Mouse (Mus musculus): ENCODE results near the gene Ubap2. TPM values are rescaled to one million over a fixed set of nuclear protein-coding genes. Genes with fewer than 3 reads are reported as not detected.

Gene Ubap2
- total and polyA plus RNA-seq, 3 experiments, result 44.5 to 57.4 (median 50.3) TPM

GRCm38 (mm10) chr4:41275927-41276326 lies 983 bp upstream of the Ubap2 start:
- intact Hi-C loops (cut with DNase I), result loop anchor here (2.0 to 5.0 kb wide), 4 partner anchors 39 to 304 kb away; partner anchors contain the start of genes Dcaf12 and Nfx1
- no peak overlapping the region for H3K9ac ChIP-seq (ENCODE audit: low read depth, low read length)

GRCm38 (mm10) chr4:41274377-41274979 lies 466 bp downstream of the Ubap2 start:
- Histone ChIP-seq H3K9ac (ENCODE audit: low read depth, low read length) (peak overlapping the region; percentile 88), H3K27ac (peak overlapping the region; percentile 94), H3K4me3 (peak overlapping the region; percentile 69), H3K4me1 (ENCODE audit: control insufficient read depth, insufficient read depth, low read length) (peaks cover 4% of the 10 kb centered on the region), H3K27me3 (ENCODE audit: control insufficient read depth, insufficient read depth, low read length) (no peaks in the 10 kb centered on the region), H3K36me3 (ENCODE audit: control insufficient read depth, insufficient read depth, low read length) (no peaks in the 10 kb centered on the region), H3K79me2 (replicated peaks; ENCODE audit: control insufficient read depth, insufficient read depth, low read length) (peaks cover 3% of the 10 kb centered on the region; the same call in 1 of the 2 replicates)
- DNase-seq, result no peak
- intact Hi-C loops (cut with DNase I), result loop anchor here (2.0 kb wide), 1 partner anchor 40 kb away; the partner anchor contains the start of gene Dcaf12
- no peak for TF ChIP-seq CTCF (IDR thresholded peaks at IDR 0.05)
- TF ChIP-seq EP300 (IDR thresholded peaks at IDR 0.05; ENCODE audit: insufficient read depth, low read depth, low read length), result no peak
- no peak for TF ChIP-seq POLR2A (IDR thresholded peaks at IDR 0.05; ENCODE audit: insufficient read depth, low read depth, low read length)
- 2% methylated on average over 17 of the region's 18 CpGs for WGBS

More at GRCm38 (mm10) chr4:41275927-41276326, 983 bp upstream of the Ubap2 start:
- Histone ChIP-seq H3K79me2 (replicated peaks; ENCODE audit: control insufficient read depth, insufficient read depth, low read length) (peaks cover under 1% of the 10 kb centered on the region; the same call in 1 of the 2 replicates), H3K36me3 (ENCODE audit: control insufficient read depth, insufficient read depth, low read length) (no peaks in the 10 kb centered on the region), H3K27me3 (ENCODE audit: control insufficient read depth, insufficient read depth, low read length) (no peaks in the 10 kb centered on the region), H3K27ac (peak overlapping the region; percentile 94; the same call in 1 of the 2 replicates), H3K4me1 (ENCODE audit: control insufficient read depth, insufficient read depth, low read length) (peaks cover 4% of the 10 kb centered on the region), H3K4me3 (peak overlapping the region; percentile 69)
- WGBS, result 73% methylated on average over 5 of the region's 5 CpGs
- TF ChIP-seq POLR2A (IDR thresholded peaks at IDR 0.05; ENCODE audit: insufficient read depth, low read depth, low read length) (no peak), CTCF (IDR thresholded peaks at IDR 0.05) (no peak), EP300 (IDR thresholded peaks at IDR 0.05; ENCODE audit: insufficient read depth, low read depth, low read length) (no peak)
- DNase-seq, result no peak

GRCm38 (mm10) chr4:41268133-41268532 lies 6.8 kb downstream of the Ubap2 start:
- H3K4me1 ChIP-seq (ENCODE audit: control insufficient read depth, insufficient read depth, low read length), result peaks cover 4% of the 10 kb centered on the region
- no peaks in the 10 kb centered on the region for H3K27me3 ChIP-seq (ENCODE audit: control insufficient read depth, insufficient read depth, low read length)
- peaks cover 7% of the 10 kb centered on the region; the same call in 1 of the 2 replicates for H3K79me2 ChIP-seq (replicated peaks; ENCODE audit: control insufficient read depth, insufficient read depth, low read length)
- intact Hi-C loops (cut with DNase I), result no loop called here
- no peak for DNase-seq
- H3K36me3 ChIP-seq (ENCODE audit: control insufficient read depth, insufficient read depth, low read length), result peaks cover 3% of the 10 kb centered on the region; the same call in 1 of the 2 replicates
- no peak overlapping the region for H3K4me3 ChIP-seq
- H3K27ac ChIP-seq, result no peak overlapping the region
- no peak for TF ChIP-seq CTCF (IDR thresholded peaks at IDR 0.05)
- TF ChIP-seq POLR2A (IDR thresholded peaks at IDR 0.05; ENCODE audit: insufficient read depth, low read depth, low read length), result no peak
- TF ChIP-seq EP300 (IDR thresholded peaks at IDR 0.05; ENCODE audit: insufficient read depth, low read depth, low read length), result no peak
- H3K9ac ChIP-seq (ENCODE audit: low read depth, low read length), result no peak overlapping the region

GRCm38 (mm10) chr4:41266350-41266749 lies 8.6 kb downstream of the Ubap2 start:
- no peak for DNase-seq
- peaks cover 3% of the 10 kb centered on the region for H3K4me1 ChIP-seq (ENCODE audit: control insufficient read depth, insufficient read depth, low read length)
- no peak overlapping the region for H3K9ac ChIP-seq (ENCODE audit: low read depth, low read length)
- no peak overlapping the region for H3K27ac ChIP-seq
- peaks cover 7% of the 10 kb centered on the region; the same call in 1 of the 2 replicates for H3K79me2 ChIP-seq (replicated peaks; ENCODE audit: control insufficient read depth, insufficient read depth, low read length)
- 66% methylated on average over 4 of the region's 4 CpGs for WGBS
- TF ChIP-seq POLR2A (IDR thresholded peaks at IDR 0.05; ENCODE audit: insufficient read depth, low read depth, low read length), result no peak
- intact Hi-C loops (cut with DNase I), result no loop called here
- no peak overlapping the region for H3K4me3 ChIP-seq
- peaks cover 3% of the 10 kb centered on the region; the same call in 1 of the 2 replicates for H3K36me3 ChIP-seq (ENCODE audit: control insufficient read depth, insufficient read depth, low read length)
- H3K27me3 ChIP-seq (ENCODE audit: control insufficient read depth, insufficient read depth, low read length), result no peaks in the 10 kb centered on the region

- no peak for DNase-seq
- Histone ChIP-seq H3K9ac (ENCODE audit: low read depth, low read length) (no peak overlapping the region), H3K27me3 (ENCODE audit: control insufficient read depth, insufficient read depth, low read length) (no peaks in the 10 kb centered on the region), H3K4me1 (ENCODE audit: control insufficient read depth, insufficient read depth, low read length) (peaks cover 3% of the 10 kb centered on the region), H3K79me2 (replicated peaks; ENCODE audit: control insufficient read depth, insufficient read depth, low read length) (0 out of 2 replicates have a peak, but pooled peaks cover 4% of the 10 kb centered on the region), H3K4me3 (no peak overlapping the region), H3K27ac (no peak overlapping the region; the same call in 1 of the 2 replicates), H3K36me3 (ENCODE audit: control insufficient read depth, insufficient read depth, low read length) (peaks cover 8% of the 10 kb centered on the region)
- intact Hi-C loops (cut with DNase I), result no loop called here
- TF ChIP-seq POLR2A (IDR thresholded peaks at IDR 0.05; ENCODE audit: insufficient read depth, low read depth, low read length) (no peak), EP300 (IDR thresholded peaks at IDR 0.05; ENCODE audit: insufficient read depth, low read depth, low read length) (no peak), CTCF (IDR thresholded peaks at IDR 0.05) (no peak)
Observed at GRCm38 (mm10) chr4:41260691-41261090, 14.3 kb downstream of the Ubap2 start.

GRCm38 (mm10) chr4:41259019-41259418 lies 15.9 kb downstream of the Ubap2 start:
- TF ChIP-seq POLR2A (IDR thresholded peaks at IDR 0.05; ENCODE audit: insufficient read depth, low read depth, low read length) (no peak), CTCF (IDR thresholded peaks at IDR 0.05) (no peak), EP300 (IDR thresholded peaks at IDR 0.05; ENCODE audit: insufficient read depth, low read depth, low read length) (no peak)
- Histone ChIP-seq H3K36me3 (ENCODE audit: control insufficient read depth, insufficient read depth, low read length) (peaks cover 7% of the 10 kb centered on the region), H3K27me3 (ENCODE audit: control insufficient read depth, insufficient read depth, low read length) (no peaks in the 10 kb centered on the region), H3K27ac (no peak overlapping the region), H3K4me3 (no peak overlapping the region), H3K79me2 (replicated peaks; ENCODE audit: control insufficient read depth, insufficient read depth, low read length) (peaks cover 4% of the 10 kb centered on the region; the same call in 1 of the 2 replicates), H3K9ac (ENCODE audit: low read depth, low read length) (no peak overlapping the region), H3K4me1 (ENCODE audit: control insufficient read depth, insufficient read depth, low read length) (peaks cover 3% of the 10 kb centered on the region)
- intact Hi-C loops (cut with DNase I), result no loop called here
- no peak for DNase-seq
- WGBS, result 90% methylated on average over 4 of the region's 4 CpGs

Measured in heart, adult 2 months (tissue).